Comparison of ENCODE assay signal across 9 mouse cellular contexts in genomic region chr5:104239674-104240378, GRCm38 (mm10). TPM values are rescaled to one million over a fixed set of nuclear protein-coding genes. Genes with fewer than 3 reads are reported as not detected.
DNase-seq lines count a peak whose midpoint lies in the region; ATAC-seq and TF ChIP-seq lines count a peak whose summit lies in the region.
"Had no signal": no experiment of that assay in that cellular context is flagged by ENCODE, and none has a peak within 500 bp of the region (broad histone marks: within the 10 kb centered on the region; RNA-seq: fewer than 3 reads in every experiment).

No protein-coding gene starts in this region.

- H3K27me3 ChIP-seq in spleen, adult 2 months (ENCODE audit: control insufficient read depth, insufficient read depth, low read length), result no peaks in the 10 kb centered on the region

- TF ChIP-seq CTCF in spleen, adult 2 months (IDR thresholded peaks at IDR 0.05; ENCODE audit: extremely low read depth, insufficient read depth, insufficient read length, insufficient replicate concordance), result no peak

- peak; percentile 8 for DNase-seq in cerebellum, adult 9-11 months
- DNase-seq in cerebellum, adult 11 months, result no peak
- no peak for DNase-seq in spleen, adult 2 months (ENCODE audit: low read depth in 1 of 2, low spot score in 2 of 2)
- no peak for DNase-seq in spleen, adult 12 weeks (ENCODE audit: low spot score)
- DNase-seq in layer of hippocampus, adult 9-11 months, result peak; percentile 14
- peak; percentile 73 for DNase-seq in testis, postnatal 14 days (ENCODE audit: low spot score)
- no peak for DNase-seq in urinary bladder, adult 2 months (ENCODE audit: low spot score)

- H3K4me3 ChIP-seq in spleen, adult 2 months (ENCODE audit: extremely low read depth, insufficient read depth, insufficient read length), result no peak overlapping the region
- H3K4me3 ChIP-seq: midbrain, embryonic 10.5 days had no signal

- H3K27ac ChIP-seq in spleen, adult 2 months (ENCODE audit: insufficient read depth, low read length), result peak overlapping the region; percentile 5; the same call in 1 of the 2 replicates
- H3K27ac ChIP-seq: midbrain, embryonic 10.5 days had no signal

- no peak for TF ChIP-seq POLR2A in spleen, adult 2 months (IDR thresholded peaks at IDR 0.05; ENCODE audit: low read depth, low read length)

- WGBS in spleen, adult 2 months, result 76% methylated on average over 9 of the region's 9 CpGs

- H3K4me1 ChIP-seq in spleen, adult 2 months (ENCODE audit: control insufficient read depth, insufficient read depth, insufficient read length), result no peaks in the 10 kb centered on the region
- H3K4me1 ChIP-seq: midbrain, embryonic 10.5 days had no signal

- no peaks in the 10 kb centered on the region for H3K36me3 ChIP-seq in spleen, adult 2 months (ENCODE audit: control insufficient read depth, insufficient read depth, low read length)
- H3K36me3 ChIP-seq: midbrain, embryonic 10.5 days had no signal

- ATAC-seq in inflammation-experienced regulatory T-cells, adult 6 months, result no peak

RNA-seq across cellular contexts. Expression of gene Dmp1, which starts 37.4 kb away (rescaled TPM):
- polyA plus RNA-seq in spleen, adult 2 months (2012; rRNA removed), result 0.07 TPM in 2 replicates
- polyA plus RNA-seq in urinary bladder, adult 2 months (2012; rRNA removed), result 0.03 and 0.04 TPM in 2 replicates
- not detected for polyA plus RNA-seq in inflammation-experienced regulatory T-cells, adult 6 months (2017; shearing (Covaris generic))

RNA-seq across cellular contexts. Expression of gene Ibsp, which starts 59.1 kb away (rescaled TPM):
- polyA plus RNA-seq in spleen, adult 2 months (2012; rRNA removed), result not detected in 2 replicates
- polyA plus RNA-seq in urinary bladder, adult 2 months (2012; rRNA removed), result 0.04 and 0.07 TPM in 2 replicates
- not detected for polyA plus RNA-seq in inflammation-experienced regulatory T-cells, adult 6 months (2017; shearing (Covaris generic))

Comparison
In these comparisons a context has a peak if more than half of its experiments do, and no peak if none do; other contexts are left out.
1. DNase-seq: peak in cerebellum, adult 9-11 months (single experiment), layer of hippocampus, adult 9-11 months (single experiment) and testis, postnatal 14 days (single experiment); none in cerebellum, adult 11 months (single experiment), spleen, adult 2 months (0 of 2), spleen, adult 12 weeks (single experiment) and urinary bladder, adult 2 months (single experiment).